Mouse (Mus musculus) cortical plate, adult 2 months (tissue): ENCODE measurements around the gene Cd200r1.

Experiments used
- CTCF ChIP-seq: fragments of 200-500 bp; IDR thresholded peaks from 2 replicates; pipeline ENCODE4 v1.5.1; 2011; ENCODE audit warnings: mild to moderate bottlenecking, control low read depth, low read length; ENCODE audit not compliant: insufficient read depth; ENCODE audit errors: extremely low read depth
- POLR2A ChIP-seq: fragments of 200-500 bp; IDR thresholded peaks from 2 replicates; pipeline ENCODE4 v1.6.1; 2011; ENCODE audit warnings: mild to moderate bottlenecking, low read length, control low read depth; ENCODE audit not compliant: insufficient read depth; ENCODE audit errors: extremely low read depth

- no peak for TF ChIP-seq POLR2A
- no peak for TF ChIP-seq CTCF
Measured at GRCm38 (mm10) chr16:44779494-44779893, 14.0 kb downstream of the Cd200r1 start.
